14 mouse cellular contexts compared by ENCODE assay signal in the genomic region with DNA sequence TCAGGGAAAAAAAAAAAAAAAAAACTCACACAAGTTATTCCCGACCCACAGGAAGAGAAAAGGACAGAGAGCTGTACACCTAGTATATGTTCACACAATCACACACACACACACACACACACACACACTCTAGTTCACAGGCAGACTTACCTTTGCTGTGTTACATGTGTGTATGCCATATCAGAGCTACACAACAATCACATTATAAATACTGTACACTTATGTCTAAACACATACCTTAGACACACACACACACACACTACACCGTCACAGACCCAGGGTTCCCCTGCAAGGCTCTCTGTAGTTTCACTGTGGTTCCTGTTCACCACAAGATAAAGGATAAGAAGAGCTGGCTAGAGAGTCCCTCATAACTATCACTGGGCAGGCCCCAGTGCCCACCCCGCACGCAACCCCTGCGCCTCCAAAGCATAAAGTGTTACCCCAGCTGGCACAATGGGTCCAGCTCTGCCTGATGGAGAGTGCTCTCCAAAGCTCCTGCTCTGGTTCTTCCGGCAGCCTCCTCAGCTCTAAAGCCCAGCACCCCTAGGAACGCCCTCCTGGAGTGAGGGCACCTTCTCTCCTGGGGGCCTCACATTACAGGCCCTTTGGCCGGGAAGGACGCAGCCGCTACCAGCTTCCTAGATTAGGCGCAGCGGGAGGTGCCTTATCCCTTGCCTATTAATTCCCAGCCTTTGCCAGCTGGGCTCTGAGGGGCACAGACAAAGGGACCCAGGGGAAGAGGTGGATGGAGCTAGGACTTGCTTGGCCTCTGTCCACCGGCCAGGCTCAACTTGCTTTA.
DNase-seq lines count a peak whose midpoint lies in the region; ATAC-seq and TF ChIP-seq lines count a peak whose summit lies in the region.
"Had no signal": no experiment of that assay in that cellular context is flagged by ENCODE, and none has a peak within 500 bp of the region (broad histone marks: within the 10 kb centered on the region; RNA-seq: fewer than 3 reads in every experiment).

No protein-coding gene starts in this region.

- 56% methylated on average over 13 of the region's 13 CpGs for WGBS in forebrain, embryonic 10.5 days
- 55% methylated on average over 13 of the region's 13 CpGs for WGBS in forebrain, postnatal 0 days
- WGBS in stomach, embryonic 14.5 days = 79% methylated on average over 13 of the region's 13 CpGs
- WGBS in stomach, postnatal 0 days = 77% methylated on average over 13 of the region's 13 CpGs
- 35% methylated on average over 13 of the region's 13 CpGs for WGBS in midbrain, embryonic 12.5 days

- H3K4me1 ChIP-seq in forebrain, embryonic 10.5 days = peaks cover 70% of the 10 kb centered on the region
- H3K4me1 ChIP-seq in forebrain, postnatal 0 days (ENCODE audit: insufficient read depth) = no peaks in the 10 kb centered on the region
- peaks cover 14% of the 10 kb centered on the region for H3K4me1 ChIP-seq in stomach, embryonic 14.5 days (ENCODE audit: control insufficient read depth, insufficient read depth, low read length)
- no peaks in the 10 kb centered on the region for H3K4me1 ChIP-seq in stomach, postnatal 0 days (replicated peaks; ENCODE audit: control insufficient read depth, insufficient read depth)
- H3K4me1 ChIP-seq in midbrain, embryonic 12.5 days = peaks cover 54% of the 10 kb centered on the region

- no peak for TF ChIP-seq CTCF in forebrain, postnatal 0 days (IDR thresholded peaks at IDR 0.05; ENCODE audit: low read depth)
- no peak for TF ChIP-seq CTCF in stomach, postnatal 0 days (IDR thresholded peaks at IDR 0.05; ENCODE audit: low read depth)

- peak overlapping the region; percentile 34 for H3K4me3 ChIP-seq in forebrain, embryonic 10.5 days
- no peak overlapping the region for H3K4me3 ChIP-seq in forebrain, postnatal 0 days (ENCODE audit: low read depth, low read length)
- H3K4me3 ChIP-seq in stomach, embryonic 14.5 days (ENCODE audit: low read depth, low read length) = no peak overlapping the region
- H3K4me3 ChIP-seq in stomach, postnatal 0 days (ENCODE audit: low read depth, low read length) = no peak overlapping the region
- no peak overlapping the region for H3K4me3 ChIP-seq in midbrain, embryonic 12.5 days
- H3K4me3 ChIP-seq: heart, embryonic 12.5 days had no signal

- H3K27ac ChIP-seq in forebrain, embryonic 10.5 days = peak overlapping the region; percentile 91
- H3K27ac ChIP-seq in forebrain, postnatal 0 days (ENCODE audit: low read depth, low read length) = no peak overlapping the region
- no peak overlapping the region; the same call in 1 of the 2 replicates for H3K27ac ChIP-seq in stomach, embryonic 14.5 days (ENCODE audit: low read length)
- H3K27ac ChIP-seq in stomach, postnatal 0 days (replicated peaks) = no peak overlapping the region
- H3K27ac ChIP-seq in midbrain, embryonic 12.5 days (replicated peaks) = peak overlapping the region; percentile 78

- DNase-seq in forebrain, embryonic 10.5 days (ENCODE audit: extremely low spot score, low spot score) = no peak
- DNase-seq in forebrain, postnatal 0 days = no peak
- DNase-seq in stomach, postnatal 0 days (ENCODE audit: low spot score) = no peak
- no peak for DNase-seq in lung, postnatal 4 days
- DNase-seq in ovary, postnatal 36 days (ENCODE audit: low spot score) = no peak
- DNase-seq in spleen, postnatal 10 days (ENCODE audit: low spot score in 2 of 2) = no peak
- DNase-seq: layer of hippocampus, adult 9-11 months; left cerebral cortex, postnatal 4 days; right cerebral cortex, postnatal 4 days; thymus, adult 18-20 months had no signal

- H3K9ac ChIP-seq in forebrain, postnatal 0 days = no peak overlapping the region
- no peak overlapping the region for H3K9ac ChIP-seq in stomach, embryonic 14.5 days (replicated peaks; ENCODE audit: low read depth, low read length)
- H3K9ac ChIP-seq in stomach, postnatal 0 days (ENCODE audit: low read length) = no peak overlapping the region
- no peak overlapping the region for H3K9ac ChIP-seq in midbrain, embryonic 12.5 days (replicated peaks)
- H3K9ac ChIP-seq: heart, embryonic 12.5 days had no signal

- peaks cover 39% of the 10 kb centered on the region for H3K36me3 ChIP-seq in forebrain, embryonic 10.5 days (replicated peaks)
- H3K36me3 ChIP-seq in forebrain, postnatal 0 days (ENCODE audit: insufficient read depth) = peaks cover 3% of the 10 kb centered on the region; the same call in 1 of the 2 replicates
- H3K36me3 ChIP-seq in stomach, embryonic 14.5 days (ENCODE audit: control insufficient read depth, insufficient read depth, low read length) = peaks cover 15% of the 10 kb centered on the region; the same call in 1 of the 2 replicates
- H3K36me3 ChIP-seq in stomach, postnatal 0 days (ENCODE audit: control insufficient read depth, insufficient read depth, low read length) = peaks cover 4% of the 10 kb centered on the region; the same call in 1 of the 2 replicates
- peaks cover 33% of the 10 kb centered on the region for H3K36me3 ChIP-seq in midbrain, embryonic 12.5 days

- ATAC-seq in forebrain, postnatal 0 days = no peak
- no peak for ATAC-seq in stomach, embryonic 14.5 days (ENCODE audit: insufficient number of reproducible peaks, insufficient read depth, low FRiP score, low read depth)
- no peak for ATAC-seq in stomach, postnatal 0 days (ENCODE audit: low FRiP score, low TSS enrichment)
- no peak for ATAC-seq in midbrain, embryonic 12.5 days (ENCODE audit: low FRiP score, low read depth)
- ATAC-seq: lung, postnatal 0 days had no signal

- no peak for TF ChIP-seq EP300 in stomach, postnatal 0 days (optimal IDR thresholded peaks at IDR 0.05)

- H3K9me3 ChIP-seq in forebrain, embryonic 10.5 days = no peaks in the 10 kb centered on the region
- H3K9me3 ChIP-seq in forebrain, postnatal 0 days (ENCODE audit: low read length) = no peaks in the 10 kb centered on the region
- no peaks in the 10 kb centered on the region for H3K9me3 ChIP-seq in stomach, embryonic 14.5 days (ENCODE audit: control insufficient read depth, low read depth, low read length)
- H3K9me3 ChIP-seq in stomach, postnatal 0 days (ENCODE audit: control insufficient read depth, low read length) = no peaks in the 10 kb centered on the region
- no peaks in the 10 kb centered on the region for H3K9me3 ChIP-seq in midbrain, embryonic 12.5 days
- H3K9me3 ChIP-seq: heart, embryonic 12.5 days had no signal

- H3K27me3 ChIP-seq in forebrain, embryonic 10.5 days (ENCODE audit: poor library complexity, severe bottlenecking) = no peaks in the 10 kb centered on the region
- no peaks in the 10 kb centered on the region for H3K27me3 ChIP-seq in forebrain, postnatal 0 days (ENCODE audit: insufficient read depth, low read length)
- H3K27me3 ChIP-seq in stomach, embryonic 14.5 days (ENCODE audit: control insufficient read depth, insufficient read depth, low read length) = no peaks in the 10 kb centered on the region
- H3K27me3 ChIP-seq in stomach, postnatal 0 days (ENCODE audit: control insufficient read depth, insufficient read depth, low read length) = no peaks in the 10 kb centered on the region
- H3K27me3 ChIP-seq in midbrain, embryonic 12.5 days = no peaks in the 10 kb centered on the region
- H3K27me3 ChIP-seq: heart, embryonic 12.5 days had no signal

- H3K4me2 ChIP-seq in forebrain, postnatal 0 days (ENCODE audit: low read depth) = no peak overlapping the region
- H3K4me2 ChIP-seq in stomach, embryonic 14.5 days (replicated peaks; ENCODE audit: low read depth, low read length) = 0 out of 2 replicates have a peak overlapping the region, but pooled peaks have one; percentile 5
- H3K4me2 ChIP-seq in stomach, postnatal 0 days (replicated peaks; ENCODE audit: low read depth) = no peak overlapping the region
- H3K4me2 ChIP-seq in midbrain, embryonic 12.5 days (replicated peaks) = peak overlapping the region; percentile 40
- H3K4me2 ChIP-seq: heart, embryonic 12.5 days had no signal

Comparison
In these comparisons a context has a peak if more than half of its experiments do, and no peak if none do; other contexts are left out.
1. H3K27ac ChIP-seq: peak in forebrain, embryonic 10.5 days (single experiment) and midbrain, embryonic 12.5 days (single experiment); none in forebrain, postnatal 0 days (single experiment), stomach, embryonic 14.5 days (single experiment) and stomach, postnatal 0 days (single experiment).
2. H3K4me2 ChIP-seq: peak in stomach, embryonic 14.5 days (single experiment) and midbrain, embryonic 12.5 days (single experiment); none in forebrain, postnatal 0 days (single experiment) and stomach, postnatal 0 days (single experiment).